Mouse (Mus musculus): ENCODE measurements around the gene Rftn2.
A peak's percentile ranks its signal among the peaks of the same experiment; 100 is the strongest.

Rftn2 gene

GRCm38 (mm10) chr1:55211081-55211480, 15.5 kb downstream of the Rftn2 start:
- no peak for DNase-seq (ENCODE audit: low read depth, low spot score)

DNA sequence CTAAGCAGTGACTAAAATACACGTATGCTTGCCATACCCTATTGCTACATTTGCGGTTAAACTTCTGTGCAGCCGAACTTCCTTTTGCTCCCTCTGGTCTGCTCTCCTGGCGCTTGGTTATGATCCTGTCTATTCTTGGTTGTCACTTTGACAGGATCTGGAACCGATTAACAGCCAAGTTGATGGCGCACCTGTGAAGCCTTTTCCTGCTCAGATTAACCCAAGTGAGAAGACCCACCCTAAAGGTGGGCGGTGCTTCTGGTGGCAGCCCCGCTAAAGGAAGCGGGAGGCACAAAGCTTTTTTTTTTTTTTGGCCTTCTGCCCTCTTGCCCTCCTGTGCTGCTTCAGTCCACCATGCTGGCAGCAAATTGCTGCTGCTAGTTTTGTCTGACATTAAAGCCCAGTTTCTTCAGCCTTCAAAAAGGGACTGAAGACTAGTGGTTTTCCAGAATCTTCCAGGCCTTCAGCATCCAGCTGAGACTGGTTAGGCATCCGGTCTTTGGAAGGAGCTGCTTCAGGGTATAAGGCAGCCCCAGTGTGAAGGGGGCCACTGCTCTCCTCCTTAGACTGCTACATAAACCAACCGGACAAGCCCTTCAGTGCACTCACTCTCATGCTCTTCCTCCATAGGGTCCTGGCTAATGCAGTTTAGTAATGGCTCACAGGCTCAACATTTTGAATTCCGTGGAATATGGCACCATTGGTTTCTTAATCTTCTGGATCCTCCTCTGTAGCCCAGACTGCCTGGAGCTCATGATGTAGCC, 16.2 kb downstream of the Rftn2 start:
- DNase-seq (ENCODE audit: low read depth, low spot score) = peak; percentile 61

DNA sequence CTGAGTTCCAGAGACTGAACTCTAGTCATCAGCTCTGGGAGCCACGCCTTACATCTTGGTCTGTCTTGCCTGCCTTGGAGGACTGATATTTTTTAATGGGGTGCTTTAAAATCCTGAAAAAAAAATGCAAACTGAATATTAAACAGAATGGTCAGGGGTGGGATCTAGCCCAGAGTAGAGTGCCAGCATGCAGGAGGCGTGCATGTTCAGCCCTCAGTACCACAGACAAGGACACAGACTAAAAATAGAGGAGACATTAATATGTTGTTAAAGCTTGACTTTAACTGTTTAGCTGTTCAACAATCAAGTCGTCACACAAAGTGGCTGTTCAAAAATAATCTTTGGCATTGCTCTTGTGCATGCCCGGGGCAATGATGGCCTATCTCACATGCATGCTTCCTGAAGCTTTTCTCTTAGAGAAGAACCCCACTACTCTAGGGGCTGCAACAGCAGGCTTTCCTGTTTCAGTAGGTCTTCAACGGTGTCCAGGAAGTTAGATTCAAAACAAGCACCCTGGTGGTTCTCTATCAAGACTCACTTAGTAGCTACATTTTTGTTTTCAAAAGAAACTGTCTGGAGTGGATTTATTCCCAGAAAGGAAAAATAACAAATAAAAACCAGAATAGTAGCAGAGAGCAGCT, 18.0 kb downstream of the Rftn2 start:
- no peak for DNase-seq (ENCODE audit: low read depth, low spot score)

DNA sequence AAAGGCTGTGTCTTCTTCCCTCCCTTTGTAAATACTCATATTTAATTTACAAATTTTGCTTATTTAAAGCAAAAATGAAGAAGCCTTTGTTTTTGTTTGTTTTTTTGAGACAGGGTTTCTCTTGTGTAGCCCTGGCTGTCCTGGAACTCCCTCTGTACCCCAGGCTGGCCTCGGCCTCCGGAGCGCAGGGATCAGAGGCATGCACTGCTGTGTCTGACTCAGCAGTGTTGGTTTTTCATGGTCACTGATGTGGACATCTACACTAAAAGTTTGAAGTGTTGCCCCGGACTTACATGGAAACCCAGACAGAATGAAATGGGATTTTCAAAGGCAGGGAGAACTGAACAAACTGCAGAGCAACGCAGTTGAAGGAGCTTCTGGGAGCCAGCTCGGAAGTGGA, 19.0 kb downstream of the Rftn2 start:
- no peak for DNase-seq (ENCODE audit: low read depth, low spot score)

GRCm38 (mm10) chr1:55205808-55206327, 20.7 kb downstream of the Rftn2 start:
- no peak for DNase-seq (ENCODE audit: low read depth, low spot score)

DNA sequence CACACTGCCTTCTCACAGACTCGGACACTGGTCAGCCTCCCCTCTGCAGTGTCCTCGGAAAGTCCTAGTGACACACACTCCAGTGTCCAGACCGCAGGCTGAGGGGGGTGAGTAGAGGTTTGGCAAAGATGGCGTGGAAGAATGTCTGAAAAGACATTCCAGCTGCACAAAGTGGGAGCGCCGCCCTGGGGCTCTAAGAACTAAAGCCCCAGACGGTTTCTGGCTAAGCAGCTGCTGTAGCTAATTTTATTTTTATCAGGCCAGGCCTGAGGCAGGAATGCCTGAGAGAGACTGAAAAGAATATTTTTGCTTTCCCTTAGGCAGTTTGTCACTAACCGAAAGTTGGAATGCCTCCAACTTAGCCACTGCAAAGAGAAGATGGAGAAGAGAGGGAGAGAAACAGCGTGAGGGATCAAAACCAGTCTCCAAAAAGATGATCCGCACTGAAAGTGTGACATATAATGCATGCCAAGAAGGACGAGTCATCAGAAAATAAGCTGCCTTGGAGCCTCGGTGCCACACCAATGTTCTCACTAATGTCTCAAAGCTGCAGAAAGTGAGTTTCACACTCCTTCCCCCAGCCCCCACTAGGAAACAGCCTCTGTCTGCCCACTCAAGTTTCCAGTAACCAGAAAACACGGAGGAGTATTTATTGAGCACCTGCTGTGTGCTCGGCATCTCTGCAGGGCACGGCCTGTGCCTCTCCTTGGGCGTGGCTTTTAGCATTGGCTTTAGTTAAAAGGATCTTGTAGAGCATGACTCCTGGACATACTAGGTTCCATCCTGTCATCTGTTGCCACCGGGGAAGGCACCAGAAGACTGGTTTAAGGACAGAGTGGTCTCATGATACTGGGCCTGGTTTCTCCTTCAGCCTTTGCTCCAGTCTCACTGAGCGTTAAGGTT, 24.5 kb downstream of the Rftn2 start:
- DNase-seq (ENCODE audit: low read depth, low spot score) = no peak

DNA sequence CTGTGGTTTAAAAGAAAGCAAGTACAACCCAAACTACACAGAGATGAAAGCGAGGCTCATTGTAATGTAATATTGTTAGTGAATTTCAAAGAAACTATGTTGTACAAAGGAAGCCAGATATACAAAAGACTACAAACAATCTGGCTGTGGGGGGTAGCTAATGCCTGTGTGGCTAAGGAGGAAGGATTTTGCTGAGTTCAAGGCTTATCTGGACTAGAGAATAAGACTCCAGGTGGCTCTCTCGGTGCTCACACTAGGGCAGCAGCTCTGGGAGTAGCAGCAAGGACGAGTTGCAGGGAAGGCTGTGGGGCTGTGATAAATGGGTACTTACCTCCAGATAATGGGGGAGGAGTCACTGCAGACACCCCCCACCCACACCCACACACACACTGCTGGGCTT, 27.9 kb downstream of the Rftn2 start:
- DNase-seq (ENCODE audit: low read depth, low spot score) = no peak

DNA sequence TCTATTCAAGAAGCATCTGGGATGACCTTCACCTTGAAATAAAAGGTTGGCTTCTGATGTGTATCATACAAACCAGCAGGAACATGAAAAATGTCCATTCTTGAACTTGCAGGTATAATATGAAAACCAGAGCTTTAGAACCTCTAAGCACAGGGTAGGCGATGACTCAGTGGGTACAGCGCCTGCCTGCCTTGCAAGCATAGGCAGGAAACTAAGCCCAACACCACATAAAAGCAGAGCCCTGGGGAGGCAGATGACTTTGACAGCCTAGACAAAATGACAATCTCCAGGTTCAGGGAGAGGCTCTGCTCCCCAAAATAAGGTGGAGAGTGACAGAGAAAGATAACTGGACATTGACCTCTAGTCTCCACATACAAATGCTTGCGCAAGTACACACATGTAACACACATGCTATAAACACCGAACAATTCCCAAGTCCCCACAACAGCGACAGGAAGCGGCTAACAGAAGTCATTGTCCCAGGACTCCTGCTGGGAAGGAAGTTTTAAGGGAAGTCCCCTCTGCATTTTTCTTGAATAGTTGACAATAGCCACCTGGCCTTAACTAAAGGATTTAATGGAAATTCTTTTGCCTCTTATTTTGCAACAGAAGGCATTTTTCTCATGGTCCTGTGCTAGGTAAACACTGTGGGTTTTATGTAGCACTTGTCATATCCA, 30.1 kb downstream of the Rftn2 start:
- DNase-seq (ENCODE audit: low read depth, low spot score) = peak; percentile 47

DNA sequence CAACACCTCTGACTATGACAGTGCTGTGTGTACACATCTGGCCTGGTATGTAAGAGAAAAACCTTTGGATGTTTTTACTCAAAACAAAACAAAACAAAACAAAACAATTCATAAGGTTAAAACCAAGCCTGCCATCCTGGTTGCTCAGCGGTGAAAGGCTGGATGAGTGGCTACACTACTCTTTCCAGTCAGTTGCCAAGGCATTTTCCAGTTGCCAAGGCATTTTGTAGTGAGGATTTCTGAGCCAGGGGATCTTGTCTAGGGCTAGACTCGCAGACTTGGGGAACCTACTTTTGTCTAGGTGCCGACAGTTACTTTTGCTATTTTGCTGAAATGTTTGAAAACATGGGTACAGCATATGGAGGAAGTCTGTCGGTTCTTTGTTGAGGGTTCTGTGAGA, 31.6 kb downstream of the Rftn2 start:
- no peak for DNase-seq (ENCODE audit: low read depth, low spot score)

DNA sequence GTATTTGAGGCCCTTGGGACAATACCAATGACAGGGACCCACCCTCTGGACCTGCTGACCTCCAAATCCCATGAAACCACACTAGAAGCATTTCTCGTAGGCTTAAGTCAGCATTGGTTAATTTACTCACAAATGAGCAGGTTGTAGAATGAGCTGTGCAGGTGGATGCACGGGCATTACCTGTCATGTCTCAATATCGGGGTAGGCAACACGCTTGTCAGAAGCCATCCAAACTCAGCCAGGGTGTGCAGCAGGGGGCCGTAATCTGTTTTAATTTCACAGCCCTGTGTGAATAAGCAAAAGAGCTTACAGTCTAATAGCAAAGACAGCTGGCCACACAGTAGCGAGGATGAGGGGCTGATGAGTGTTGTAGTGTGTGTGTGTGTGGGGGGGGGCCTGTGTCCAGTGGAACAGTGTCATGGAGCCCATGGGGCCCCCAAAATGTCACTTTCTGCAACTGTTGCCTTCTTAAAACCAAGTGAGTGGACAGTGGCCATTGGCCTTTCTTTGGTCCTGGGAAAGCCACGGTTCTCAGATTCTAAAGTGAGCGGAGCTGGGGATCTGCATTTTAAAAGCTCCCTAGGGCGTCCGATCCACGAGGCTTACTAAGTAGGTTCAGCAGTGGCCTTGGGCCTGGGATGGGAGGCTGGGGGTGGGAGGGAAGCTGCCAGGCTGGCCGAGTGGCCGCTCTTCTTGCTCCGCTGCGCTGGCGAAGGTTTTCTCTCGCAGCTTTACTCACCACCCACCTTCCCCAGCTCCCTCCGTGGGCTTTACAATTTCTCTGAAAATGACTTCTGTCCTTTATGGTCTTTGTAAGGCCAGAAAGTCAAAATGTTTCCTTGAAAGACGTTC, 32.3 kb downstream of the Rftn2 start:
- DNase-seq (ENCODE audit: low read depth, low spot score) = no peak

DNA sequence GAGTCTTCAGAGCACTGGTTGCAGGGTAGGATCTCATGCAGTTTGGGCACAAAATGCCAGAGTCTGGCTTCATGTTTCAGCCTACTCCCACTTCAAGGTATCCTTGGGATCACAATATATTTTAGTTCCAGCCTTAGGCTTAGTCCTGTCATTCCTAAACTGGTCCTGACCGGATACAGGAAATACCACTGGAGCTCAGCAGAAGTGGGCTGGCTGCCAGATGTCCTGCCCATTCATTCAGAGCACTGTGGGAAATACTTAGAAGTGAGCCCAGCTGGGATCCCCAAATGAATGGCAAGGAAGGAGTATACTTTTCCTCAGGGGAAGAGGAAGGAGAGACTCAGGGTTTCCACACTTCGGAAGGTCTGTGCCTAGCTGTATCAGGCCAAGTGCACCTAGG, 33.3 kb downstream of the Rftn2 start:
- DNase-seq (ENCODE audit: low read depth, low spot score) = no peak

DNA sequence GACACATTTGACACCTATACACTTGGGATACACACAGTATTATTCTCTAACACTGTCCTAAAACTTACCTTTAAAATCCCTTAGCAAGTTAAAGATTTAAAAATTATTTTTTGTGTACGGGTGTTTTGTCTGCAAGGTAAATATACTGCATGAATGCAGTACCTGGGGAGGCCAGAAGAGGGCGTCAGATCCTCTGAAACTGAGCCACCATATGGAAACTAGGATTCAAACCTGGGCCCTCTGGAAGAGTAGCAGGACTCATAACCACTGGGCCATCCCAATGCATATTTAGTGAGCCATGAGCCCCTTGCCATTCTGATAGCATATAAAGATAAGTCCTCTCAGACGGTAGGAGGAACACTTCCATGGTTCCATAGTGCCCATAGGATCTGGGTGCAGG, 33.8 kb downstream of the Rftn2 start:
- peak; percentile 21 for DNase-seq (ENCODE audit: low read depth, low spot score)

DNA sequence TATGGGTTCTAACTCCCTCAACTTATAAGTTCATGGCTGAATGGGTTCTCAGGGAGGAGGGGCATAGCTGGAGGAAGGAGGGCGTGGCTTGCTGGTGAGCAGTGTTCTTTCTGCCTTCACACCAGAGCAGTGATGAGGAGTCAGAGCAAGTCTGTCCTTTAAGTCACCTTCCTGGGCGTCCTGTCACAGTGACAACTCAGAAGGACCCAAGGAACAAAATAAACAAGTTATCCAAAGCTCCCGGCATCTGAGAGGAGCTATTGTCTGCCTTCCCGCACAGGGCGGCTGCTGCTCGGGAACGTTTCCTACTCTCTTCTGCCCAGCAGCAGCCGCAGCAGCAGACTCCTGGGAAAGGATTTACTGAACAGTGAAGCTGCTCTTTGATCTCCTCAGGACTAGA, 34.6 kb downstream of the Rftn2 start:
- no peak for DNase-seq (ENCODE audit: low read depth, low spot score)

- no peak for DNase-seq (ENCODE audit: low read depth, low spot score)
These were observed 39.9 kb downstream of the Rftn2 start for GRCm38 (mm10) chr1:55186592-55187210.

GRCm38 (mm10) chr1:55185718-55186117, 40.9 kb downstream of the Rftn2 start:
- no peak for DNase-seq (ENCODE audit: low read depth, low spot score)

DNA sequence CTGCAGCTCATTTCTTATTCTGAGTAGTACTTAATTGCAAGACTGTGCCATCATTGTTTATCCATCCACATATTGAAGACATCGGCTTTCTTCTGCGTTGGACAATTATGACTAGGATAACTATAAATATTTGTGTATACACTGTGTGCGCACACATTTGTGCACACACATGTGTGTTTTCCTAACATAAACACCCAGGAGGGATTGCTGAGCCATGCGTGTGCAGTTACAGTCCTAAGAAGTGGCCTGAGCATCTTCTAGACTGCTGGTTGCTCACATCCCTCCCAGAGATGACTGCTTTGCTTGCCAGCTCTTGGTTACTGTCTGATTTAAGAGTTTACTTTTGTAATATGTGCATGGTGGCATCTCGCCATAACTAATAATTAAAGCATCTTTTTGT, 44.2 kb downstream of the Rftn2 start:
- DNase-seq (ENCODE audit: low read depth, low spot score) = no peak

- no peak for DNase-seq (ENCODE audit: low read depth, low spot score)
These were observed 46.5 kb downstream of the Rftn2 start for GRCm38 (mm10) chr1:55179917-55180566.

DNA sequence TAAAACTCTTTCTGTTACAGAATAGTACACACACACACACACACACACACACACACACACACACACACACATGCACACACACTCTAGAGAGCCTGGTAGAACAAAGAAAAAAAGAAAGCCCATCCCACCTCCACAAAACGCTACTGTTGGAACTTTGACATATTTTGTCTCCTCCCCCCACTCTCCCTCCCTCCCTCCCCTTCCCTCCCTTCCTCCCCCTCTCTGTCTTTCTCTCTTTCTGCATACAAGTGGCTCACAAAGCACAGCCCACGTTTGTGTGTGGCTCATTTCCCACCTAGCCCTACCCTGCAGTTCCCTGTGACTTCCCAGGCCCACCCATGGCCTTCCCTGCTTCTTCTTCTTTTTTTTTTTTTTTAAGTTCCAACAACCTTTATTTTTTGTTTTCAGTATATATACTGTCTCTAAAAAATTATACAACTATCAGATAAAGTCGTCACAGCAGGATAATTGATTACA, 52.0 kb downstream of the Rftn2 start:
- DNase-seq (ENCODE audit: low read depth, low spot score) = no peak

DNA sequence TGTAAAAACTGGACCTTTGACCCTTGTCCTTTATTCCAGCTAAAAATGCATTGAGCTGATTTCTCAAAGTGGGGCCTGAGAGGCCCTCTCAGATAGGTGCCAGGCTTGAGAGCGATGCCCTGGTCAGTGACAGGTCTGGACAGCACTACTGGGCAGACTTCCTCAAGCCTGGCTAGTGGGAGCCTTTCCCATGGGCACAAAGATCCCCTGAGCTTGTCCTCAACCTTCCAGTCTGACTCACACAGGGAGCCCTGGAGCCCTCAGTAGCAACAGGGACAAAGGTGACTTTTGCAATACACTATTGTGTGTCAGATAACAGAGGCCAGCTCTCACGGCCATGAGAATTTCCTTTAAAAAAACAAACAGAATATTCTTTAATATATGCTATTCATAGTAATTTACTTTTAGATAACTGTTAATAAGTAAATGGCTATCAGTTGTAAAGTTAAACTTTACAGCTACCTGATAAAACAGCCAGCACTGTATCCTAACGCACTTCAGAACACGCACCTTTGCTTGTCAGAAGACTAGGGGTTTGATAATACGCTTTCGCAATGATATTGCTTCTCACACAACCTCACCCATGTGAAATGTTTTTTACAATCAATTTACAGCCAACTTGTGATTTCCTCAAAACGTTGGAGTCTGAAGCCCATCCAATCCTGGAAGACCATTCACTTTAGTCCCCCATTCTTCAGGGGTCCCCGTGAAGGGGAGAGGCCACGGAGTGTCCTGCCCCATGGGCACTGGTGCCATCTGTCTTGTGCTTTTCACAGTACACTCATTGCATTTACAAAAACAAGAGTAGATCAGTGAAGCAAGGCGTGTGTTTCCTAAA, 52.6 kb downstream of the Rftn2 start:
- no peak for DNase-seq (ENCODE audit: low read depth, low spot score)

All from CD4-positive helper T cell, adult 2 months (primary cell).